Mouse (Mus musculus) embryonic fibroblast, embryonic 13.5 days (primary cell): ENCODE measurements at regions not wholly inside any gene's neighbourhood (a gene's known extent, or its start where the extent isn't known, plus 50 kb on each side); places are given as distances from the start of the nearest gene placed in this dataset.

Source experiments
- CTCF ChIP-seq: IDR thresholded peaks from 2 replicates; pipeline ENCODE4 v1.5.1; 2011; ENCODE audit warnings: mild to moderate bottlenecking, control low read depth, low read length, moderate library complexity, borderline replicate concordance; ENCODE audit not compliant: insufficient read depth
- POLR2A ChIP-seq: IDR thresholded peaks from 2 replicates; pipeline ENCODE4 v1.6.1; 2011; ENCODE audit warnings: low read depth, mild to moderate bottlenecking, control low read depth, low read length, moderate library complexity

DNA sequence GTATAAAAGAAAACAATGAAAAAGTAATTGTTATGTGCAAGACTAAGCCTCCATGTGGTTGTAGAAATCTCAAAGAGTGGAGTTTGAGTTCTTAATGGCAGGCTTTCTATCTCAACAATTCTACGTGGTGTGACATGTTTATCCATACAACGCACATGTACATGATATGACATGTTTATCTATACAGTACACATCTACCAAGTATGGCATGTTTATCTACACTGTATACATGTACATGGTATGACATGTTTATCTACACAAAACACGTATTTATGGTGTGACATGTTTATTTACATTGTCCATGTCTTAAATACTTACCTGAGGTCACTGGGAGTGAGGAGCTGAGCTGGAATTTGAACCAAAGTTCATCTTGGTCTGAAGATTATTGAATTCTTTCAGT, 57.4 kb upstream of the Dapk1 start:
- TF ChIP-seq CTCF (no peak), POLR2A (no peak)
